Mouse (Mus musculus): ENCODE data around the gene Slc16a8.

DNA sequence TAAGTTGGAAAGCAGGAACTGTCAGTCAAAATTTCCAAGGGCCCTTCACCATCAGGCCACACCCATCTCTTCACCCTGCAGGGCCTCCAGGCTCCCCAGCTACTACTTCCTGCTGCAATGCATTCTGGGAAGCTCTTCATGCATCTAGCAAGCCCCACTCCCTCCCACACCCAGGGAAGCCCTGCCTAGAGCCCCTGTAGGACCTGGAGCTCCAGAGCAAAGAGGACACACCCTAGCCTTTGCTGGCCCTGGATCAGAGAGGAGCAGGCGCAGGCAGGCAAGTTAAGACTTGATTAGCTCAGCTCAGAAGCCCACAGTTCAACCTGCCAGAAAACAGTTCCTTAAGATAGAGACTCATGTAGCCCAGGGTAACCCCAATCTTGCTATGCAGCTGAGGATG lies 26.8 kb upstream of the Slc16a8 start:
- TF ChIP-seq CTCF (IDR thresholded peaks at IDR 0.05; ENCODE audit: low read depth) (no peak), EP300 (IDR thresholded peaks at IDR 0.05; ENCODE audit: low read depth) (no peak)

Measured in heart, postnatal 0 days (tissue).